Mouse (Mus musculus) olfactory bulb, adult 2 months (tissue): ENCODE results near the gene Heatr4.

Experiments
- CTCF ChIP-seq: fragments of 200-500 bp; IDR thresholded peaks from 2 replicates; pipeline ENCODE4 v1.5.1; 2012; ENCODE audit warnings: low read depth, mild to moderate bottlenecking, low read length, moderate library complexity; ENCODE audit not compliant: insufficient read depth
- POLR2A ChIP-seq: fragments of 200-500 bp; IDR thresholded peaks from 2 replicates; pipeline ENCODE4 v1.6.1; 2012; ENCODE audit warnings: mild to moderate bottlenecking, low read depth, low read length, moderate library complexity; ENCODE audit not compliant: insufficient read depth

GRCm38 (mm10) chr12:83925160-83925703 is 59.4 kb downstream of the Heatr4 start:
- TF ChIP-seq CTCF = no peak
- no peak for TF ChIP-seq POLR2A
